Mouse (Mus musculus) adipose tissue, adult 10 weeks (tissue): ENCODE results near the gene Vstm2a. TPM values are rescaled to one million over a fixed set of nuclear protein-coding genes. Genes with fewer than 3 reads are reported as not detected.

Experiments used
- polyA plus RNA-seq: library from polyadenylated mRNA; stranded (reverse); fragments of 350-450 nt; fragmentation: Illumina TruSeq; extraction: RNeasy Lipid Tissue Mini Kit (QIAGEN cat#74804); gene quantifications from one replicate; pipeline ENCODE4 v1.2.3, GENCODE M21; 2014; ENCODE audit warnings: low read depth, low replicate concordance

Gene Vstm2a
- polyA plus RNA-seq = 1.4 TPM

DNA sequence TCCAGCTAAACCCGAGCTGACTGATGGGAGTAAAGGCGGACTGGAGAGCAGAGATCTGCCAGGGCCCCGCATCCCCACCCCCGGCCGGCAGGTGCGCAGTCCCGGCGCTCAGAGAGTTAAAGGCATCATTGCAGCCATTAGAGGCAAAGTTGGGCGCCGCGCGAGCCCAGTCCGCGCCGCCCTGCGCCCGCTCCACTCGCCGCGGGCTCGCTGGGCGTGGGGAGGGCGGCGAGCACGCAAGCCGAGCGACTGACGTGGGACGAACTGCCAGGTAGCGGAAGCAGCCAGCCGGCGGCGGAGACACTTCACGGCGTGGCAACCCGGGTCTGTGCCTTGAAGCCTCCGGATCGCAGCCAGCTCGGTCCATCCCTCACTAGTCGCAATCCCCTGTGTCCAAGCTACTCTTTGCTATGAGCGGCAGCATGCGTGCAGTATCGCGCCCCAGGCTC is at the start of gene Vstm2a:
Gene Vstm2a (plus strand): TSS at position 252 of the 449 bp plus-strand sequence.

